Mouse (Mus musculus) midbrain, embryonic 13.5 days (tissue): ENCODE measurements at regions not wholly inside any gene's neighbourhood (a gene's known extent, or its start where the extent isn't known, plus 50 kb on each side); places are given as distances from the start of the nearest gene placed in this dataset.

Experiments
- ATAC-seq: fragments of 200-750 bp; cut with Nextera tagmentation; 2 replicates; pipeline ENCODE4 v1.8.0; 2017; ENCODE audit warnings: mild to moderate bottlenecking, moderate TSS enrichment, moderate library complexity
- H3K27ac ChIP-seq: fragments of 300-500 bp; sonication (generic); 2 replicates; pipeline ENCODE4 v1.5.1; 2015; ENCODE audit warnings: inconsistent platforms, mild to moderate bottlenecking, moderate library complexity
- H3K27me3 ChIP-seq: fragments of 300-500 bp; sonication (generic); 2 replicates; pipeline ENCODE4 v1.6.1; 2015; ENCODE audit warnings: mild to moderate bottlenecking, inconsistent platforms
- H3K36me3 ChIP-seq: fragments of 300-500 bp; sonication (generic); 2 replicates; pipeline ENCODE4 v1.6.1; 2015; ENCODE audit warnings: mild to moderate bottlenecking, inconsistent platforms
- H3K4me1 ChIP-seq: fragments of 300-500 bp; sonication (generic); replicated peaks from 2 replicates; pipeline ENCODE4 v1.6.1; 2015; ENCODE audit warnings: inconsistent platforms
- H3K4me2 ChIP-seq: fragments of 300-500 bp; sonication (generic); replicated peaks from 2 replicates; pipeline ENCODE4 v1.6.1; 2015; ENCODE audit warnings: moderate library complexity, mild to moderate bottlenecking, inconsistent platforms
- H3K4me3 ChIP-seq: fragments of 300-500 bp; sonication (generic); replicated peaks from 2 replicates; pipeline ENCODE4 v1.5.1; 2015; ENCODE audit warnings: mild to moderate bottlenecking, inconsistent platforms
- H3K9ac ChIP-seq: fragments of 300-500 bp; sonication (generic); replicated peaks from 2 replicates; pipeline ENCODE4 v1.6.1; 2015; ENCODE audit warnings: mild to moderate bottlenecking, inconsistent platforms
- H3K9me3 ChIP-seq: fragments of 300-500 bp; sonication (generic); 2 replicates; pipeline ENCODE4 v1.6.1; 2016; ENCODE audit warnings: mild to moderate bottlenecking, inconsistent platforms
- WGBS: fragments of 180-500 bp; shearing (Covaris S2); methylation state at CpG from one replicate; pipeline ENCODE4 v1.1.7; 2015; 5-methylcytosine and 5-hydroxymethylcytosine counted together

DNA sequence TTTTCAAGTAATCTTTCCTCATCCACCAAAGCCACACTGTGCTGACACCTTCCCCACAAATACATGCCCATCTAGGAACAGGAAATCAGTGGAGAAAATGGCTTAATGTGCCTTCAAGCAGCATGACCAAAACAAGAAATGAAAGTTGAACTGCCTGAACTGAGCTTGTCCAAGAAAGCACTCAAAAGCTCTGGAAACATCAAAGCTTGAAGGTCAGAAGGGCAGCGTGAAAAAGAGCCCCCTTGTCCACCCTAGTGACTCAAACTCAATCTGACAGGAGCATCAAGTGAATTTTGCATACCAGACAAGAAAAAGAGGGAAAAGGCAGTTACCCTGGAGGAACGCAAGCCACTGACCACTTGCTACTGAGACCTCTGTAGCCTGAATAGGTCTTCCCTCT is 373.1 kb upstream of the Npvf start:
- Histone ChIP-seq H3K9me3 (no peaks in the 10 kb centered on the region), H3K4me1 (no peaks in the 10 kb centered on the region), H3K9ac (no peak overlapping the region), H3K4me2 (no peak overlapping the region), H3K27me3 (no peaks in the 10 kb centered on the region), H3K36me3 (no peaks in the 10 kb centered on the region), H3K27ac (no peak overlapping the region), H3K4me3 (no peak overlapping the region)
- 35% methylated on average over 2 of the region's 2 CpGs for WGBS
- ATAC-seq = no peak

DNA sequence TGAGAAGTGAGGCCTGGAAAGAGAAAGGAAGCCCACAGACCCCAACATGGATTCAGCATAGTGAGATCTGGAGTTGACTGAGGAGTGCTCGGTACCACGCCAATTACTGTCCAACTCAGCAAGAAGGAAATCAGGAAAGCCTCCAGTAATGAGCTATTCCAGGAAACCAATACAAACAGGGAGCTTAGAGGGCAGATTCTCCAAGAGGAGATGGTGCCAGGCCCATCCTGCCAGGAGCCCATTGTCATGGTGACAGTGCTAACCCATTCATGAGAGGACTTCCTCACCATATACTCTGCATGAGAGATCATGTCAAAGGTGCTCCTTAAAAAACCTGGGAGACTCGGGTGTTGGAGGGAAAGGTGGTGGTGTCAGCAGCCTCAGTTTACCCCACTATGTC is 375.3 kb upstream of the Npvf start:
- WGBS = 92% methylated on average over 3 of the region's 3 CpGs
- Histone ChIP-seq H3K4me2 (no peak overlapping the region), H3K4me3 (no peak overlapping the region), H3K9me3 (no peaks in the 10 kb centered on the region), H3K36me3 (no peaks in the 10 kb centered on the region), H3K4me1 (no peaks in the 10 kb centered on the region), H3K9ac (no peak overlapping the region), H3K27ac (no peak overlapping the region), H3K27me3 (no peaks in the 10 kb centered on the region)
- ATAC-seq = no peak

DNA sequence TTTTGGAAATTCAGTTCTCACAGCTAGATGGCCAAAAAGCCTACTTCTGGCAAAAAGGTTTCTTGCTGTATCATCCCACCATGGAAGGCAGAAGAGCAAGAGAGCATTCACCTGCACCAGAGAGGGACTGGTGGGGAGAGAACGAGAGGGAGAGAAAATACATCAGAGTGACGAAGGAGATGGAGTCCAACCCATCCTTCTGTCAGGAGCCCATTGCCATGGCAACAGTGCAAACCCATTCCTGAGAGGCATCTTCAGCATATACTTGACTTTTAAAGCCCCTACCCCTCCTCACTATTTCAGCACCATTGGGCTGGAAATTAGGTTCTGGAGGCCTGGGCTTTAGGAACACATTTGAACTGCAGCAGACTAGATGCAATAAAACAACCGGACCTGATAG is 375.7 kb upstream of the Npvf start:
- Histone ChIP-seq H3K27me3 (no peaks in the 10 kb centered on the region), H3K9me3 (no peaks in the 10 kb centered on the region), H3K36me3 (no peaks in the 10 kb centered on the region), H3K4me3 (no peak overlapping the region), H3K9ac (no peak overlapping the region), H3K4me2 (no peak overlapping the region), H3K4me1 (no peaks in the 10 kb centered on the region), H3K27ac (no peak overlapping the region)
- 66% methylated on average over 3 of the region's 3 CpGs for WGBS
- no peak for ATAC-seq

DNA sequence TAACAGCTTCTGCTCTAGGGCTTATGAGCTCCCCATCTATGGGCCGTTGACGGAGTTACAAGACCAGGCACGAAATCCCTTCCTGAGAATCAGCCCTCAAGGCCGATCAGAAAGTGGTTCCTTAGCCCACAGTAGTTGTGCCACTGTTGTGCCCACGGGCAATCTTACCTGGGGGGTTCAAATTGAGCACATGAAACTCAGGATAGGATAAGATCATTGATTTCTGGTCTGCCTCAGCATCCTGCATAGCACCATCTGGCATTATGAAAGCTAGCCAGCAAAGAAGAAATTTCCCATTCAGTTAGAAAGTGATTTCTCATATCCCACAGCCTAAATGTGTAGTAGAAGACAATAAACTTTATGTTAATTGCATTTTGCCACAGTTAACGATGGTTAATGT is 379.6 kb upstream of the Npvf start:
- no peak for ATAC-seq
- Histone ChIP-seq H3K9me3 (no peaks in the 10 kb centered on the region), H3K4me3 (no peak overlapping the region)

DNA sequence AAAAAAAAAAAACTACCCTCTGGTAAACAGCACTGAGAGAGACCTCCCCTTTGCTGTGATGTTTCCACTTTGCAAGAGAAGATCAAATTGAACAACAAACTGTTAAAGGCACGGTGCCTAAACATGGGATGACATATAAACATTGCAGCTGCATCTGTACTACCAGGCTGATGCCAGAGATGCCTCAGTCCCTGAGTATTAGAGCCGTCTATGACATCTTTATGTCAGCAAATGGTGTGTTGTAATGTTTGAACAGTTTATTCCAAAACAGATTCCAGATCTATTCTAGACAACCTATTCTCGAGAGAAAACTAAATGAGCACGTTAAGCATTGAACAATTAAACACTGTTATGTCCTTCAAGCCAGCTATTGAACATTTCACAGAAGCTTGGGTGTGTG is 381.8 kb upstream of the Npvf start:
- ATAC-seq = no peak
- no peak overlapping the region for H3K9ac ChIP-seq
- 75% methylated on average over 4 of the region's 4 CpGs for WGBS

More for the DNA sequence above, 379.6 kb upstream of the Npvf start:
- Histone ChIP-seq H3K36me3 (no peaks in the 10 kb centered on the region), H3K27me3 (no peaks in the 10 kb centered on the region), H3K9ac (no peak overlapping the region), H3K4me2 (no peak overlapping the region), H3K27ac (no peak overlapping the region), H3K4me1 (peaks cover 4% of the 10 kb centered on the region; the same call in 1 of the 2 replicates)
- WGBS = 82% methylated on average over 6 of the region's 6 CpGs

DNA sequence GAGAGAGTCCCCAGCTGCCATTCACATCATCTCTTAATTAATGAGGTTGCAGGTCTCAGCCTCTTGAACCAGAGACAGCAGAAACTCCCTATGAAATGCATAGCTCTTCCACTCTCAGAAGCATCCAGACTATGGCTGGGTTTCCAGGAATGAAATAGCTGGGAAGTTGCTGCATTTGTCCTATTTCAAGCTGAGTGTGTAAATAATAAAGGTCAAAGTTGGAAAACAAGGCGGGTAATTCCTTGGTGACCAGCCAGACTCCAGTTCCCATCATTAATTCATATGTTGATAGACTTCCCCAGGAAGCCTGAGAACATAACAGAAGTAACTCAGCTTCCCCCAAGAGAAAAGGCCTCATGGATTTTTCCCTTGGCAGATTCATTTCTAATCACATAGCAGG is 382.3 kb upstream of the Npvf start:
- H3K36me3 ChIP-seq = no peaks in the 10 kb centered on the region
- no peaks in the 10 kb centered on the region for H3K9me3 ChIP-seq
- no peak overlapping the region for H3K4me2 ChIP-seq
- no peak for ATAC-seq
- WGBS = 40% methylated on average over 1 of the region's 1 CpGs
- peaks cover 5% of the 10 kb centered on the region; the same call in 1 of the 2 replicates for H3K4me1 ChIP-seq
- no peak overlapping the region for H3K27ac ChIP-seq
- no peak overlapping the region for H3K4me3 ChIP-seq
- H3K9ac ChIP-seq = no peak overlapping the region
- no peaks in the 10 kb centered on the region for H3K27me3 ChIP-seq

More for the DNA sequence above, 381.8 kb upstream of the Npvf start:
- H3K27me3 ChIP-seq = no peaks in the 10 kb centered on the region
- H3K4me2 ChIP-seq = no peak overlapping the region
- no peak overlapping the region for H3K4me3 ChIP-seq
- no peaks in the 10 kb centered on the region for H3K9me3 ChIP-seq
- H3K4me1 ChIP-seq = peaks cover 5% of the 10 kb centered on the region; the same call in 1 of the 2 replicates
- no peaks in the 10 kb centered on the region for H3K36me3 ChIP-seq
- H3K27ac ChIP-seq = no peak overlapping the region

DNA sequence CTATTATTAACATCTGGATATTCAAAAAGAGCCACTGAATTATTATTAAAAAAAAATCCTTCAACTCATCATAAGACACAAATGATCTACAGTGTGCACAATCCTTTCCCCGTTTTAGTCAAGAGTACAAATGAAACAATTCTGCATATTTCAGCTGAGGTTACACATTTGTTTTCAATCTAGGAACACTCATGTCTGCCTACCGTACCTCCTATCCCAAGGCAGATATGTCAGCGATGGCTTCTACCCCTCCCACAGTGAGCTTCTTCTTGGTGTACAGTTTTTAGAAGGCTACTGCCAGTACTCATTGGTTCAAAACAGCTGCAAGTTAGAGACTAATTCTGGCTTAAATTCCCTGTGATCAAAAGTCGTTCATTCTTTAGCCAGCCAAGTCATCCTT is 382.7 kb upstream of the Npvf start:
- no peak for ATAC-seq

DNA sequence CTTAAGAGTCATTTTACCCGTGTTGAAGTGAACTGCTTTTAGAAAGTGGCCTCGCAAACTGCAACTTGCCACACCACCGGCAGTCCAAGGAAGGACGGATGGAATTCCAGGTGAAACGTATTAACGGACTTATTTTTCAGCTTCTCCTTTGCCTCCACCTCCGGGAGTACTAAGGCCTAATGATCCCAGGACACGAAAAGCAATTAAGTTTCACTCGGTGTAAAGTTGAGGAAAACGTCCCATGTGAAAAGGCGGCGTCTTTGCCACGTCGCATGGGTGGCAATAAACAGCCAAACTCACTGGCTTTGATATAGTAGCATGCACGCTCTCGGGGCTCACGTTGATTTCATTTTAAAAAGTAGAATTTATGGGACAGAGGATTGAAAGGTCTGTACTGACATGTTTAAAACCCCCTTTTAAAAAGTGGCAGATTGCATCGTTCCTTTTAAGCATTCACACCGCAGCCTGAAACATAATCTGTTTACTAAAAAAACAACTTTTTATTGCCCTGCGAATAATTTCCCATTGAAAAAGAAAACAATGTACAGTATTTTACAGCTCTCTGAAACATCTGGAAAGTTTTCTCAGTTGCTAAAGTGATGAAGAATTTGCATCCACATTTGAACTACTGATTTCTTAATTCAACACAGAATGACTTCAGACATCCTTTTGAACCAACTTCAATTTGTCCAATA is 385.4 kb upstream of the Npvf start:
- H3K27ac ChIP-seq = no peak overlapping the region
- no peak overlapping the region for H3K9ac ChIP-seq
- no peak overlapping the region for H3K4me3 ChIP-seq
- H3K4me1 ChIP-seq = peaks cover 5% of the 10 kb centered on the region; the same call in 1 of the 2 replicates
- no peaks in the 10 kb centered on the region for H3K27me3 ChIP-seq
- ATAC-seq = no peak
- 90% methylated on average over 20 of the region's 20 CpGs for WGBS
- H3K36me3 ChIP-seq = no peaks in the 10 kb centered on the region
- no peak overlapping the region for H3K4me2 ChIP-seq
- H3K9me3 ChIP-seq = no peaks in the 10 kb centered on the region

More for the DNA sequence above, 382.7 kb upstream of the Npvf start:
- Histone ChIP-seq H3K27me3 (no peaks in the 10 kb centered on the region), H3K27ac (no peak overlapping the region), H3K9ac (no peak overlapping the region), H3K4me3 (no peak overlapping the region), H3K36me3 (no peaks in the 10 kb centered on the region), H3K4me2 (no peak overlapping the region), H3K4me1 (peaks cover 5% of the 10 kb centered on the region; the same call in 1 of the 2 replicates), H3K9me3 (no peaks in the 10 kb centered on the region)
- WGBS = 81% methylated on average over 4 of the region's 4 CpGs

DNA sequence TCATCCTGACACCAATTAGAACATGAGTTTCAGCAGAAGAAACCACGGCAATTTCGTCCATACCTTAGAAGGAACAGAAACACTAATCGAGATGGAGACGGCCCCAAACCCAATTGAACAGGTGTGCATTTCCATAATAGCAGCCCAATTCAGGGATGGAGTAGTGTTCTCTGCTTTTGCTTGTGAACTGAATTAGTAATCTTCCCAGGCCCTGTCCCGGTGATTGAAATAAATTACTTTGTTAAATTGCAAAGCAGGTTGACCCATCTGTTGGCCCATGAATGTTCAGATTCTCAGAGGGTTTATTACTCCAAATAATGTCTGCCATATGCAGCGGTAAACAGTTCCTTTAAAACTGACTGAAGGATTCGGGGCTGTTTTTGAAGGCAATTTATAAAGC is 388.5 kb upstream of the Nfe2l3 start:
- Histone ChIP-seq H3K27me3 (no peaks in the 10 kb centered on the region), H3K27ac (no peak overlapping the region), H3K4me1 (no peaks in the 10 kb centered on the region), H3K36me3 (no peaks in the 10 kb centered on the region), H3K9me3 (no peaks in the 10 kb centered on the region), H3K4me2 (no peak overlapping the region), H3K4me3 (no peak overlapping the region), H3K9ac (no peak overlapping the region)
- WGBS = 65% methylated on average over 7 of the region's 7 CpGs
- no peak for ATAC-seq

DNA sequence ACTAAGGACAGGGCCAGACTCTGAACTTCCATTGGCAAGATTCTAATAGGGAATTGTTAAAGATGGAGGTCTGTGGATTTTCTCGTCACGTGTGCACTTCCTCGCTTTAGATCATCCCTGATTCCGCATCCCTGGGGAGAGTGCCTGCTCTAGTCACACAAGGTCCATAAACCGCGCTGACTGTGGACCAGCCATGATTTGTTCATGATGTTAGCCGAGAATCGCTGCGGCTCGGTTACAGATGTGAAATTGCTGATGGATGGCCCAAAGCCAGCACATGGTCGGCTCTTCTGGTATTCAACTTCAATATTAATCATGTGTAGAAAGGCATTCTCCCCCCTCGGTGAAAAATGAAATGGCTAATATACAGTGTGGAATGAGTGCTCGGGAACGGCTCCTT is 387.6 kb upstream of the Nfe2l3 start:
- no peak for ATAC-seq
- Histone ChIP-seq H3K4me3 (no peak overlapping the region), H3K4me1 (no peaks in the 10 kb centered on the region), H3K27ac (no peak overlapping the region), H3K9ac (no peak overlapping the region), H3K36me3 (no peaks in the 10 kb centered on the region), H3K4me2 (no peak overlapping the region), H3K9me3 (no peaks in the 10 kb centered on the region), H3K27me3 (no peaks in the 10 kb centered on the region)
- 88% methylated on average over 14 of the region's 14 CpGs for WGBS

DNA sequence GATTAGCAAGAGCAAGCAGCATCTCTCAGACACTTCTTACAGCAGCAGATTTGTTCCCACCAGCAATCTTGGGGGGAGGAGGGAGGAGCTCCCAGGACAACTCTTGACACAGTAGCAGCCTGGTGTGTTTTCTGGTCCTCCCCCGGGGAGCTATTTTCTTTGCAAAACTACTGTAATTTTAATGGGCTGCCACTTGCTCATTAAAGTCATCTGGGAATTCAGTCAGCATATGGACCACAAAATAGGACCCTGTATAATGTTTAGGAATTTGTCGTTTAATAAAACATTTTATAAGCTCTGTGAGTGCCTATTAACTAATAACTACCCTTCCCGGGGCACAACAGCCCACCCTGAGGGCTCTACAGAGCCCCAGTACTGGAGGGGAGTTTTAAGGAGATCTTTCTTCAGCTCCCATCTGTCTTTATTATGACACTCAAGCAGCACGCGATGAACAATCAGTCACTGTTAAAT is 380.0 kb upstream of the Nfe2l3 start:
- Histone ChIP-seq H3K4me3 (no peak overlapping the region), H3K4me2 (no peak overlapping the region), H3K9ac (no peak overlapping the region), H3K4me1 (peaks cover 39% of the 10 kb centered on the region), H3K9me3 (no peaks in the 10 kb centered on the region), H3K27me3 (no peaks in the 10 kb centered on the region), H3K27ac (peak overlapping the region; percentile 58), H3K36me3 (no peaks in the 10 kb centered on the region)
- WGBS = 29% methylated on average over 5 of the region's 5 CpGs
- ATAC-seq = peak; percentile 43; the same call in 1 of the 2 replicates

DNA sequence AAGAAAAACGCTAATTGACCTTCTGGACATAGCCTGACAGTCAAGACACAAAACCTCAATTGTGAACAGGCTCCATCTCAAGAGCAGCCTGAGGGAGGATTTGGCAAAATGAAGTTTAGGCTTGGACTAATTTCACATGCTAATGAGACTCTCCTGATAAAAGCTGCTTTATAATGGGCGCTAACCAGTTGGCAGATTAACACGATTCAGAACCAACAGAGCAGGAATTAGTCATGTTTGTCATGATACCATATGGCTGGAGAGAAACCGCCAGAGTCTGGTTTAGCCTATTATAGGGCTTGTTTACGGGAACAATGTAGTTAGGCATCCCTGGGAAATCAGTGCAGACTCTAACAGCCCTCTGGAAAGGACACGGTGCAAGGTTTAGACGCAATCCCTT is 375.2 kb upstream of the Nfe2l3 start:
- no peak overlapping the region for H3K4me2 ChIP-seq
- no peak overlapping the region for H3K9ac ChIP-seq
- H3K36me3 ChIP-seq = no peaks in the 10 kb centered on the region
- WGBS = 7% methylated on average over 7 of the region's 7 CpGs
- H3K9me3 ChIP-seq = no peaks in the 10 kb centered on the region
- peak overlapping the region; percentile 86 for H3K27ac ChIP-seq
- H3K27me3 ChIP-seq = no peaks in the 10 kb centered on the region
- peaks cover 49% of the 10 kb centered on the region for H3K4me1 ChIP-seq
- ATAC-seq = peak; percentile 89
- no peak overlapping the region for H3K4me3 ChIP-seq
